Mouse (Mus musculus) c-Kit-negative CD71-positive TER-119-positive erythroid progenitor cells, embryonic 14.5 days (primary cell): ENCODE data around the gene Cfap61.

Experiments
- DNase-seq: peaks from one replicate; pipeline ENCODE4 v3.0.0-alpha.2; 2013; ENCODE audit warnings: low read depth, low spot score

Gene Cfap61

DNA sequence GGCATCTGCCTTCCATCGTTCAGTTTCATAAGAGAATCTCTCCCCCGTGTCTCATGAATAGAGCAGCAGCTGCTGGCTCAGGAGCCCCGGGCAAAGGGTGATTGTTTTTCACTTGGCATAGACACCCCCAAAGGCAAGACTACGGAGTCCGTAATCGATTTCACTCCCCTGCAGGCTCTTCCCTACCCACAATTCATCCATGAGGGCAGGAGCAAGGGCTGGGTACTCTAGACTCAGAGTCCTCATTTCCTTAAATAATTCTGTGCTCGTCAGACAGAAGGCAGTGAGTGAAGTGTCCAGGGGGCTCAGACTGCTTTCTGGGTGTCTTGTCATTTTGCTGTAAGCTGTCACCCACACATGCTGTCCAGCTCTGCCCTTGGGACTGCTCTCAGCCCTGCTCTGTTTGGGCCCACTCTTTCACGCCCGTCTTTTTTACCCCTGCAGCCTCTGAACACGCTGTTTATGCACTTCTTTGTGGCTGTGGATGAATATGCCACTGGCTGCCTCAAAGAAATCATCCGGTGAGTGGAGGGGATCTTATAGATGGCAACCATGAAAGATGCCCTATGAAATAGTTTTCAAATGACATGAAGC is 15.0 kb downstream of the Cfap61 start:
- no peak for DNase-seq

DNA sequence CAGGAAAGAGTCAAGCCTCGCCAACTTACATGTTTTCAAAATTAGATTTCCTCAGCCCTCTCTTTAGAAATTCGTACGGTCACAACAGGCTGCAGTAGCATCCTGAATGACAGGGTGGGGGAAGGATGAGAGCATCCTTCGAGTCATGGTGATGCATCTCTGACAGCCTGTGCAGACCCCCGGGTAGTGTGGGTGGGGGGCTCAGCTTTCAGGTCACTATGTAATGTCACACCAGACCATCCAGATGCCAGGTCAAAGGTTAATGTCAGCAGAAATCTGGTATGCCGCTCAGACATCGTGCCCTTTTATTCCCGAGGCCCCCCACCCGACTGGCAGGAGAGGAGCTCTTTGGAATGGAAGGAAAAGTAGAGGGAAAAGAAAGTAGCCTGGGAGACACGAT is 15.7 kb downstream of the Cfap61 start:
- no peak for DNase-seq

GRCm38 (mm10) chr2:145952726-145953125 is 18.1 kb downstream of the Cfap61 start:
- no peak for DNase-seq

DNA sequence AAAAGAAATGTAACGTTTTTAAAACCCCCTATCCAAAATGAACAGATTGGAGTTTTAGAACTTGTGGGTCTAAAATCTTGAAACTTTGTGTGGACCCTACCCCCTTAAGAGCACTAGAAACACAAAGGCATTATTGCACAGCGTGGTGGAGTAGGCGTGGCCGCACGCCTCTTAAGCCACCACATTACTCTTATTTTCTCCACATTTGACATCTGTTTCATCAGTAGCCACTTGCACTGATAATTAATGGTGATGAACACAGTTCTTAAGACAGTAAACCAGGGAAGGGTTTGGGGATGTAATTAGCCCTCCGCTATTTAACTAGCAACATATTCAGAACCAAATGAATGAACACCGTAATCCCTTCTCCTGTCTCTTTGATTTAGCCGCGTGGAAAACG is 21.3 kb downstream of the Cfap61 start:
- DNase-seq = no peak

DNA sequence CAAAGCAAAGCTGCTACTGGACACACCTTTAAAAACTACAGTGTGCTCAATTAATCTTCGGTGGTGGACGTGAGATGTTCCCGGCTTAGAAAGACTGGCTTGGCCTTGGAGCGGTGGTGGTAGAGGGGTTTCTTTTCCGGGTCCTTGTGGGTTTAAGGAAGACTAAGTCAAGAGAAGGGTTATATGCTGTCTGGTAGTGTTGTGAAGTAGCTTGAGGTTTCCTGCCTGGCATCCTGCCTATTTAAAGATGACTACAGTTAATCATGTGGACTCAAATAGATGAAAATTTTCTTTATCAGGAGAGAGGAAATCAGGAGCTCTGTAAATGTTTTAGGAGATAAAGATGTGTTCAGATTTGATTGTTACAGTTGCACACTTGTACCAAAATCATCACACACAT is 21.7 kb downstream of the Cfap61 start:
- no peak for DNase-seq

DNA sequence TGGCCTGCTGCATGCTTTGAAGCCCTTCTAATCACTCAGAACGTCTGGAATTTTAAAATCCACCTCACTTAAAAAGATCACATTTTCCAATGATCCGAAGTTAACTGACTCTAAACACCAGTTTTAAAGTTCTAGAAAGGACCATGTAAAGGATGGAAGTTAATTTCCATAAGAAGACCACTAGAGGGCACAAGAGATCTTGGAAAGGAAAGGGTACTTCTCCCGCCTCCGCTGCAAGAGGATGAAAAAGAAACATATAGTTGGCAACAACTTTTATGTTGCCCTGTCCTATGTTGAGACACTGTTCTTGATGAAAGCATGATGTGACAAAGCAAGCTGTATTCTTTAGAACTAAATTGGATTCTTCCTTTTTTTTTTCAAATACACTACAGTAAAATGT is 22.9 kb downstream of the Cfap61 start:
- DNase-seq = no peak

DNA sequence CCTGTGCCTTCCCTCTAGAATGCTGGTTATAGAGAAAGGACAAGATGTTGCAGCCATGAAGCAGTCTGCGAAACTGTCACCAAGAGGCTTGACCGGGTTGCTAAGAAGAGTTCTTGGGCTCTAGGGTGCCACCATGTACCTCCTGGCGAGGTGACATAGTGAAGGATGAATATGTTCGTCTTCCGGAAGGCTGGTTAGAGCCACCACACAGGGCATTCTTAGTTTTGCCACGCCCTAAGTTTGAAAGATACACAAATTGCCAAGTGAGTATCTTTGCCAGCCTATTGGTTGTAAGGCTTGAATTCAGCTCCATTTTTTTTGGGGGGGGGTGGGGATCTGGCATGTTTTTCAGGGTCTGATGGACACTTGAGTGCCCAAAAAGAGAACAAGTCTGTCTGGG is 23.5 kb downstream of the Cfap61 start:
- DNase-seq = no peak

DNA sequence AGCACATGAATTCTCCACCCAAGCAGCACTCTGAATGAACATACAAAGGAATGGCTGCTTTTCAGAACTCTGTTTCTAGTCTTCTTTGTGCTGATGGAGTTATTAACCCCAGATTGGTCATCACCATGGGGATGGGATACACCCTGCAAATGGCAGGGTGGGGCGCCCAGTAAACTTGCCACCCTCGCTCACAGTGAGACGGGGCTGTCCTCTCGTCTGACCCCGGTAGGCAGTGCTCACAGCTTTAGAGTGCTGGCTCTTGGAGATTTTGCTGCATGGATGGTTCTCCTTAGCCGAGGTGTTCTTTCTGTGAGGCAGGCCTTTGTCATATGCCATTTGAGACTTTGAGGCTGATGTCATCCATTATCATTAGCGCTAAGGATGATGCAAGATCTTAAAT is 24.0 kb downstream of the Cfap61 start:
- no peak for DNase-seq

DNA sequence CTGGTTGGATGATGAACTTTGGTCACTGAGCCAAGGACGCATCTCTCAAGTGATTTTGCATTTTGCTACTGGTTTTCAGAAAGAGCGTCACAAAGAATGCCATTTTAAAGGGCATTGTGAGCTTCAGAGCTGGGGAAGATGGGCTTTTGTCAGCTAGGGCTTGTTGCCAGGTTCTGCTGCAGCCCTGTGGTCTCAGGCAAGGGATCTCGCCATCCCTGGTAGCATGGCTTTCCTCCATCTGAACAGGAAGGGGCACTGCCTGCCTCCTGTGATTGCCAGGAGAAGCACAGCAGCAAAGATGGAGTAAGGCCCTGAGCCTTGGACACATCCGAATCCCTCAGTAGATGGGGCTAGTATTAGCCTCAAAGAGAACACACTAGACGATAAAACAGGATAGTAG is 27.3 kb downstream of the Cfap61 start:
- no peak for DNase-seq

DNA sequence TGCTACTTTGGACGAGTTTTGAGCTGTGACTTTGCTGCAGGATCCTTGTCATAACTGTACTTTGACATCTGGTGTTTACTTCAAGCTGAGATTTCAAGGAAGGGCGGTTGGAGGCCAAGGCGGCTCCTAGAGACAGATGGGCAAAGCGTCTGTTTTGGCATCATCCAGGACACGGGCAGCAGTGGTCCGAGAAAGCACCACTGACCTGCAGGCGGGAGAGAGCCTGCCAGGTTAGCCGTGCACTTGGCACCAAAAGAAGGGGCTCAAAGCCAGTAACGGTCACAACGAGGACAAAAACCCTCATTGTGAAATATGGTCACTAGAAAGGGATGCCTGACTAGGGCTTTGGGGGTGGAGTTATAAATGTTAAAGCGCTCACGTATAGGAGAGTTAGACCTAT is 36.2 kb downstream of the Cfap61 start:
- no peak for DNase-seq

GRCm38 (mm10) chr2:145971237-145972010 is 36.8 kb downstream of the Cfap61 start:
- DNase-seq = no peak

GRCm38 (mm10) chr2:145972571-145972970 is 38.0 kb downstream of the Cfap61 start:
- DNase-seq = no peak

DNA sequence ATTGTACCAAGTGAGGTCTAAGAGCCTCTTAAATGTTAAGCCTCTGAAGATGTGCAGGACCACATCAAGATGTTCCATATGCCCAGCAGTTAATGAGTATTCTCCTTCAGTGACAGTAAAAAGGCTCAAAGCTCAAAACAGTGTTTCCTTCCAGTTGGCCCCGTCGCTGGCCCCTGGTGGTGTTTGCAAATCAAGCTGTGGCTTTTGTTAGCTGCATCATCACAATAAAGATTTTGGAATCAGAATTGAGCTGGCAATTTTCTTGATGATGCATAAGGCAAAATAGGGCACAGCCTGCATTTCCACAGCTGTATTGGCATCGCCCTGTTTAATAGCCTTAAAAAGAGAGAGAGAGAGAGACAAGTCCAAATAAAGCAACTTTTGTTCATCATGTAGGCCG is 45.0 kb downstream of the Cfap61 start:
- DNase-seq = no peak

- no peak for DNase-seq
These were observed 46.3 kb downstream of the Cfap61 start for GRCm38 (mm10) chr2:145980881-145981280.

DNA sequence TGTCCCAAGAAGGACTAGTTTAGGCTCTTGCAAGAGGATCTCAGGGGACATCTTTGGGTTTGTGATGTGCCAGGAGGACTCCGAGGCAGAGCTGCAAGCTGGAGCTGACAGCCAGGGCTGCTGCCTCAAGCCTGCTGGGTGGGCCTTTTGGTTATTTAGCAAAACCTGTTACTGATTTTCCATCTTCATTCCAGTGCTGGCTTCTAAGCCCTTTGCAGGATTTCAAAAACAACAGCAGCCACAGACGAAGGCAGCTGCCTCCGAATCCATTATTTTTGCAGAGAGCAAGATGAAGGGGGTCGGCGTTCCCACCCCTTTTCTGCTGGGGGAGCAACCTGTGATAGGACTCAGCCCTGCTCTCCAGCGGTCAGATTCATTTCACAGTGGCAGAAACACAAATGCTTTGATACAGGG is 47.1 kb downstream of the Cfap61 start:
- DNase-seq = no peak

- no peak for DNase-seq
These were observed 47.9 kb downstream of the Cfap61 start for GRCm38 (mm10) chr2:145982317-145983045.

DNA sequence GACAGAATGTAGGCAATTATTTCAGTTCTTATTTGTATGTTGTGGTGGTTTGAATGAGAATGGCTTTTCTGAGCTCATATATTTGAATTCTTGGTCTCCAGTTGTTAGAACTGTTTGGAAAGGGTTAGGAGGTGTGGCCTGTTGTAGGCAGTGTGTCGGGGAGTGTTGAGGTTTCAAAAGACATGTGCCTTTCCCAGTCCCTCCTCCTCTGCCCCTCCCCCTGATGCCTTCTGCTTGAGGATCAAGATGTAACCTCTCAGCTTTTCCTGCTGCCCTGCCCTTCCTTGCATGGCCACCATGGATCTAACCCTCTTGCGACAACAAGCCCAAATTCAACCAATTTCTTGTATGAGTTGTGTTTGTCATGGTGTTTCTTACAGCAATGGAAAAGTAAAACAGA is 53.2 kb downstream of the Cfap61 start:
- no peak for DNase-seq

GRCm38 (mm10) chr2:145990446-145990845 is 55.9 kb downstream of the Cfap61 start:
- DNase-seq = no peak

- DNase-seq = no peak
These were observed 61.9 kb downstream of the Cfap61 start for GRCm38 (mm10) chr2:145996472-145996871.

DNA sequence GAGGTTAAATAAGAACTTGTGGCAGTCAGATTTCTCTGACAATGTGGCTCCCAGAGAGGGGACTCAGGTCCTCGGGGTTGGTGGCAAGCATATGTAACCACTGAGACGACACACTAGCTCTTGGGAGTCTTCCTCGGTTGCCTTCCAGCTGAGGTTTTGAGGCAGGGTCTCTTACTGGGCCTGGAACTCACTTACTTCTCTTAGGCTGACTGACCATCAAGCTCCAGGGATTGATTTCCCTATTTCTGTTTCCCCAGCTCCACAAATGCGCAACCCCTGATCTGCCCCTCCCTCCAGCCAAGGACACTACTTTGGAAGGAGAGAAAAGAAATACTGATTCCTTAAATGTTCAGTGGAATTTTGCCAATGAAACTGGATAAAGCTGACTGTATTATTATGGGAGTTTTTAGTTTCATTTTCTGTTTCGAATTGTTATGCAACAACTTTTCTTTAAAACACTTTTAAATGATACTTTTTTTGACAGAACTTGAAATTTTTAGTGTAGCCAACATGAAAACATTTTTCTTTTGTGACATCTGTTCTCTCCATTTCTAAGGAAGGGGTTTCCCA is 63.5 kb downstream of the Cfap61 start:
- no peak for DNase-seq

GRCm38 (mm10) chr2:146008801-146009200 is 74.2 kb downstream of the Cfap61 start:
- DNase-seq = no peak

- DNase-seq = no peak
These were observed 75.2 kb downstream of the Cfap61 start for GRCm38 (mm10) chr2:146009596-146010349.
